Mouse (Mus musculus) kidney, postnatal 25 days (tissue): ENCODE measurements at regions not wholly inside any gene's neighbourhood (a gene's known extent, or its start where the extent isn't known, plus 50 kb on each side); places are given as distances from the start of the nearest gene placed in this dataset.

Source experiments
- DNase-seq, 2 experiments: peaks; one replicate each; pipeline ENCODE4 v3.0.0; 2021; ENCODE audit warnings: mixed read lengths in 2 of 2

DNA sequence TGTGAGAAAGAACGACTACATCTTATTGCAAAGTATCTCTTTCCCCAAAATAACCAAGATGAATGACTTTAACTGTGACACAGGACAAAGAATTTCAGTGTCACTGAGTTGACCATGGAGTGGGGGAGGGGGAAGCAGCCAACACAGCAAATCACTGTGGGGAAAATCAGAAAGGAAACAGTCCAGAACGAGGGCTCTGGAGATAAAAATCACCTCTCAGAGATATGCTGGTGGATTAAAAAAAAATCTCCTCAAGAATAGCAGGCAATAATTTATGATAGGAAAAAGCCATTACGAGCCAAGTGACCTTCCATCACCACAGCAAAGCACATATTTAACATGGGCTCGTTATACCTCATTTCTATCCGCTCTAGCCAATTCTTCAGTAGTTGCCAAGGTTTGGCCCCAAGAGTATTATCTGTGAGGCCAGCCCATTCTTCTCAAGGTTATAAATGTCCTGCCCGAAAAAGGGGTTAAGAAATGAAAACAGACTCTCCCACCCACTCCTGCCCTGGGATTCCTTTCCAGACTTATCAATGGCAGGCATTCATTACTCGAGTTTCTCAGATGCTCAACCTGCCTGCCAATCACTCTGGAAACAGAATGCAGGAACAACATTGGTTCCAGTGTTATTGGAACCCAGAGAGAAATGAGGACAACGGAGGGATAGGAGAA, 181.6 kb upstream of the Clint1 start:
- peak; percentile 41 to 42 for DNase-seq

DNA sequence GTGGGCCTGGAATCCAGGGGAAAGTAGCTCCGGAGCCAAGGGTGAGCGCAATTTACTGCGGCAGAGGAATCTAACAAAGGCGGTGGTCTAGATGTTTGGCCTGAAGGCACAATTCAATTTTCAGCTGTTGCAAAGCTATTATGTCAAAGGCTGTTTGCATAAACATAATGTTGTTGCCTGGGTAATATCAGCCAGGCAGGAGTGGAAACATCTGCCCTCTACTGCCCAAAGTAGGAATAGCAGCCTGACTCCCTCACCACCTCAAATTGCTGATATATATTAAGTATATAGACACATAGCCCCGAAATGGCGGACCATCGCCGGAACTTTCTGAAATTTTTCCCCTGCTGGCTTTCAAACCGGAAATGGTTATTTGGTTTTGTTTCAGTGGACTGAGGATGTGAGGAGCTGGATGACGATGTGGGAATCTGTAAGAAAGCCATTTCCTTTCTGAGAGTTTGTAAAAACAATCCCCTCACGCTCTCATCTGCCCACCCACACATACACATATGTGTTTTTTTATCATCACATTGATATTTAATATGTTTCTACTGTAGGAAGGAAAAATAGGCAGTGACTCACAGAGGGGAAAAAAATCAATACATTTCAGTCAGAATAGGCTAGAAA, 173.1 kb upstream of the Clint1 start:
- peak; percentile 48 to 73 for DNase-seq

DNA sequence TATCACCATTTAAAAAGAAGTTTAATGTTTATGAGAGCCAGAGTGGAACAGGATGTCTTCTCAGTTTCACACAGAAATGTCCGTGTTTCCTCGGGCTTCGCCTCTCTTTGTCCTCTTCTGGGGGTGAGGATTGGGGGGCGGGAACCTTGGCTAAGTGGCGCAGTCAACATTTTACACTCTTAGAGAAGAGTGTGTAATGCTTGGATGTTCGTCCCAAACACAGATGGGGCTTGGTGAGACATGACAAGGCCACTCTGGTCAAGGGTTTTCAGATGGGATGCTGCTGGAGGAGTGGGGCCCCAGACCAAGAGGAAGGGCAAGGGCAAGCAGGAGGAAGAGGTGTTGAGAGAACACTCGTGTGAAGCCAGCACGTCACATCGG, 172.6 kb upstream of the Clint1 start:
- DNase-seq: no peak

DNA sequence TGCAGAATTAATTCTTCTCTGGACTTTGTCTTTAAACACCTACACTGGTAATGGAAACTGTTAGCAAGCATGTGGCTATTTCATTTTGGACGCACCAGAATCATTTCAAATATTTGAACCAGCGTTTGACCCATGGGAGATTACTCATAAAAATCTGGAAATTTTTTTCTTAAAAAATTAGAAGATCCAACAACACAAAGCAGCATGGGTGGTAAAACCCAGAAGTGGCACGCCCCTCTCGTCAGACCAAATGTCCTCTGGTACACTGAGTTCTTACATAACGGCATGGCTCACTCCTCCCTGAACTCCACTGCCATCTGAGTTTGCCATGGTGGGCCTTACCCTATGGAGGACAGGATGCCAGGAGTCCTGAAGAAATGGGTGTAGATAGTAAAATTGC, 166.3 kb upstream of the Clint1 start:
- no peak for DNase-seq

DNA sequence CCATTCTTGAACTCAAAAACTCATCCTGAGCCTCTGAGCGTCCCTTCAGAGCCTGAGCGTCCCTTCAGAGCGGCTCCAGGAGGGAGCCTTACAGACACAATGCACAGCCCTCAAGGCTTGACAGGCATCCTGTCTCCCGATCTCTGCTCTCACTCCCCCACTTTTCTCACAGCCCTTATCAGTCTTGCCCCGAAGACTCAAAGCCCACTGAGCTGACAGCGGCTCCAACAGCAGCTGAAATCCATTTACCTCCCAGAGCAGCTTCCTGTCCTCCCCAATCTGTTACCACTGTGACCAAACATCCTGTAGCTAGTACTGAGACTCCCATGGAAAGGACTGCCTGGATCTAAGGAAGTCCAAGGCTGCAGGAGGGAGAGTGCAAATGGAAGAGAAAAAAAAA, 158.6 kb upstream of the Clint1 start:
- DNase-seq: no peak

DNA sequence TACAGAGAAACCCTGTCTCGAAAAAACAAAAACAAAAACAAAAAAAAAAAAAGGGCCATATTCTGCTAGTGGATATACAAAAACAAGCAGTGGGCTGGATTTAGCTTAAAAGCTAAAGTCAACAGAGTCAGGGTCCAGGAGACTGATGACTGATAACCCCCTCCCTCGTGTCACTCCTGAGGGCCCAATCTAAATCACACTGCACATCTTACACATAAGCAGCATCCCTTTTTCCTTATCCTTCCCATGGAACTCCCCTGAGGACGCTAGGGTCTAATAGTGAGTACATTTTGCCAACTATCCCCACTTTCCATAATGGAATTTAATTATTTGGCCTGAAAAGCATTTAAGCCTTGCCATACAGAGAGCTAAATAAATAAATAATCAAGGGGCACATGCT, 150.3 kb upstream of the Clint1 start:
- DNase-seq: no peak

DNA sequence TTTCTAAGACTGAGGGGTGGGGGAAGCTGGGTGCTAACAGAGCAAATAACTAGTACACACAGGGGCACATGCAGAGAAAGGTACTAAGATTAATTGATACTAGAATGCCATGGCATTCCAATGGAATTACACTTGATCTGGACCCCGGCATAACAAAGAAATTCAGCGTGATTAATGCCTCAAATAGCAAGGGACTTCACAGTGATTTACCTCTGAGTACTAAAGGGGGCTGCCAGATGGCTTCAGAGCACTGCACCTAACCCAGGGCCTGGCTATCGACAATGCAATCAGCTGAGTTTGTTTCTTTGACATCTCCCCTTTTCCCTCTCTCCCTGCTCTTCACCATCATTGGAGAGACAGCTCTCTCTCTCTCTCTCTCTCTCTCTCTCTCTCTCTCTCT, 148.9 kb upstream of the Clint1 start:
- DNase-seq: no peak

DNA sequence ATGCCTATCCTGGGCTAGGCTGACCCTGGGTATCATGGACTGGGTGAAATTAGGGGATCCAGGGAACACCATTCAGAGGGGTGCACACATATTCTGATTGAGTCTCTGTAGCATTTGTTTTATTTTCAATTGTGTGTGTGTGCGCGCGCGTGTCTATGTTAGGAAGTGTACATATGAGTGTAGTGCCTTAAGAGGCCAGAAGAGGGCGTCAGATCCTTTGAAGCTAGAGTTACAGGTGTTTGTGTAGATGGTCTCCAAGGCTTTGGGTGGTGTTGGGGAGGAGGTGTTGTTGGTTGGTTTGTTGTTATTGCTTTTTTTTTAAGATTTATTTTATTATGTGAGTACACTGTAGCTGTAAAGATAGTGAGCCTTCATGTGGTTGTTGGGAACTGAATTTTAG, 147.4 kb upstream of the Clint1 start:
- DNase-seq: no peak

DNA sequence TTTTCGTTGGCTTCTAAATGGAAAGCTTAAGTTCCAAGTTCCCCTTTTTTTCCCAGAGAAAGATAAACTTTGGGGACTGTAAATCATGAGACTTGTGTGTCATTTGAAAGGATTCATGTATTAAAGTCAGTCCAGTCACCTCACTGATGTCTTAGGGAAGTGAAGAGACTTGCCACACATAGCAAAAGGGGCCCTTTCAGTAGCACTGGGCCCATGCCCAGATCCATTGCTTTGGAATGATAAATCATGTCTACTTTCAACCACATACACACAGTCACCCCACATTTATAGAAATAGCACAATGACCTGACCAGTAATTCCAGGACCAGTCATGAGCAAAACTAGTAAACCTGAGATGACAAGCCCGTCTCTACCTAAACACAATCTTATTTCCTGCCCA, 133.2 kb upstream of the Clint1 start:
- no peak for DNase-seq

DNA sequence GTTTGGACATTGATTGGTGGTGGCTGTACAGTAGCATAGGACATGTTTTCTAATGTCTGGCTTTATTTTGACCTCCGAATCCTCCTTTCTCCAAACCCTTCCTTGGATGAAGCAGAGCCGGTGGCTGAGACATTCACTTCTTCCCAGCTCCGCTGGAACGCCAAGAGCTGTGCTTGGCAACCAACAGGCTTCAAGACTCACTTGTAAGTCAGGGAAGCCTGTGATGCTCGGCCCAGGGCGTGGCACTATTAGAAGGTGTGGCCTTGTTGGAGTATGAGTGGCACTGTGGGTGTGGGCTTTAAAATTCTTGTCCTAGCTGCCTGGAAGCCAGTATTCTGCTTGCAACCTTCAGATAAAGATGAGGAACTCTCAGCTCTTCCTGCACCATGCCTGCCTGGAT, 132.0 kb upstream of the Clint1 start:
- no peak for DNase-seq

DNA sequence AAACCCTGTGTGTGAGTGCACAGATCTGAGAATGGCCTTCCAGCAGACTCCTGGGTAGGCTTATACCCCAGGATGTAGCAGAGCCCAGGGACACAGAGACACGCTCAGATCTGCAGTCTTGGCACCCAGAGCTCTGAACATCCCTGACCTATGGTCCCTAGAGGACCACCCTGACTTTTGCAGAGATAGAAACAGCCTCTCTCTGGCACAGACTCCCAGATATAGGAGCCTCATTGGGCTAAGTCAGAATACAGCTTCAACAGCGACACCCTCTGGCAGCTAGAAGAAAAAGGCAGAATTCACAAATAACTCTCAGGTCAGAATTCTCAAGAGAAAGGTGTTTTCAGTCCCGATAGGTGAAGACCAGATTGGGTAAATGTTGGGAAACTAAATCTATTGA, 115.3 kb upstream of the Clint1 start:
- peak in 1 of 2 experiments; percentile 3 for DNase-seq

DNA sequence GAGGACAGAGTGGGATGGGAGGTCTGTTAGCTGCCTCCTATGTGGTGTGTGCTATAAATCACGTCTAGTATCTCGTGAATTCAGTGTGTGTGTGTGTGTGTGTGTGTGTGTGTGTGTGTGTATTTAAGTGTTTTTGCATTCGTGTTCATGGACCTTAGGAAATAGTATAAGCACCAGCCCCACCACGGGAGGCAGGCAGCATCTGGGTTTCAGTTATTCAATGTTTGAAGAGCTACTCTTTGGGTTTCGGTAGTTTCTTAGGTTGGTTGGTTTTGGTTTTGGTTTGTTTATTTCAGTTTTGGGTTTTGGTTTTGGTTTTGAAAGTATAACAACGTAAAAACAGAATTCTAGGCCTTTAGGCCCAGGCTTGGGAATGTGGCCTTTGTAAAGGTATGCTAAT, 113.5 kb upstream of the Clint1 start:
- no peak for DNase-seq

DNA sequence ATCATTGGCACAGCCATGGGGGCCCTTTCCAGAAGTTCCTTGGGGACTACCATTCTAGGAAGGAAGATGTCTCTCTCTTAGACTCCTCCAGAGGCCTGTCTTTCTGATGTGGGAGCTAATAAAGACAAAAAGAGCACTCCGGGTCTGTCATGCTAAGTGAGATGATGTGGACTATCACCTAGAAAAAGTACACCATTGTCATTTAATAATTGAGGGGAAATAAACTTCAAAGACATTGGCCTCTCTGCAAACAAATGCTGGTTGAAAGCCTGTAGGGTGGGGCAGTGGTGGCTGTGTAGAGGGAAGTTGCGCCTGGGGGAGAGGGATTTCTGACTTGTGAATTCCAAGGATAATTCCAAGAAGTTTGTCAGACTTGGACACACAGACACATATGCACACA, 105.9 kb upstream of the Clint1 start:
- no peak for DNase-seq

DNA sequence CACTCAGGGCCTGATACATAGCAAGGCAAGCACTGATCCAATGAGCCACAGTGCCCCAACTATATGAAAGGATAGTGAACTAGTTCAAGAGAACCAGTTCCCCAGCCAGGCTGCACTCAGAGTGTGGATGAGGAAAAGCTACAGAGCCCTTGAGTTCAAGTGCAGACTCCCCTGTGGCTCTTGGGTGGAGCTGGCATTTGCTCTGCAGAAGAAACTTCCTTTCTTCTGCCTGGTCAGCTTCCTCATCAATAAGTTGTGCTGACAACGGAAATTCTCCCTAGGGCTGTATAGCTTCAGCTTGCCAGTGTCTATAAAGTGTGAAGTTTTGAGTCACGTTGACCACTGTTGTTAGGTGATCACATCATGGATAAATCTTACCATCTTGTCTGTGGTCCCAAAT, 101.6 kb upstream of the Clint1 start:
- DNase-seq: no peak

DNA sequence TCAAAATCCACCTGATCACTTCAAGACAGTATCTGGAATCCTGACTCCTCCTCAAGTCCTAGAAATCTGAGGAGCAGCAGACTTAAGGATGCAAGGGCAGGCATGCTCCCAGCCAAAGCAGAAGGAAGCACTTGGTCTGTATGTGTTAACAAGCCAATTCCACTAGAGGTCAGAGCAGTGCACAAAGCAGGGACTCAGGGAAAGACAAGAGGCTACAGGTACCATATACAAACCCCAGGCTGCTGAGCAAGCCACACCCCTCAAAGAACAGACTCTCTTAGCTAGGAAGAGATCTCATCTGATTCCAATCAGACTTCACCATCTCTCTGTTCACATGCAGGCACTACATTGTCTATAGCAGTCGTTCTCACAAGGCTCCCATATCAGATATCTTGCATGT, 99.6 kb upstream of the Clint1 start:
- peak; percentile 42 to 53 for DNase-seq

DNA sequence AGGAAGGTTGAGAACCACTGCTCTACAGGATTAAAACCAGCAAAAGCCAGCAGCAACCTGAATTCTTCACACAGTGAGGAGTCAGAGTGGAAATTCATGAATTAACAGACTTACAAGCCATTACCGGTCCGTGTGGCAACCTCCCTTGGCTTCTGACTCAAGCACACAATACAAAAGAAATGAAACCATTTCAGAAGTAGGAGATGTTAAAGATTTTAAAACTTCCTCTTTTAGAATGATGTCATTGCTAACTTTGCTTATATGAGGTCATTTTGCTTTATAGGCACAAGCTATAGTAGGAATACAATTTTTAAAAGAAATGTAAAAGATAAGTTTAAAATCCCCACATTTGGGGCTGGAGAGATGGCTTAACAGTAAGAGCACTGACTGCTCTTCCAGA, 99.1 kb upstream of the Clint1 start:
- no peak for DNase-seq

DNA sequence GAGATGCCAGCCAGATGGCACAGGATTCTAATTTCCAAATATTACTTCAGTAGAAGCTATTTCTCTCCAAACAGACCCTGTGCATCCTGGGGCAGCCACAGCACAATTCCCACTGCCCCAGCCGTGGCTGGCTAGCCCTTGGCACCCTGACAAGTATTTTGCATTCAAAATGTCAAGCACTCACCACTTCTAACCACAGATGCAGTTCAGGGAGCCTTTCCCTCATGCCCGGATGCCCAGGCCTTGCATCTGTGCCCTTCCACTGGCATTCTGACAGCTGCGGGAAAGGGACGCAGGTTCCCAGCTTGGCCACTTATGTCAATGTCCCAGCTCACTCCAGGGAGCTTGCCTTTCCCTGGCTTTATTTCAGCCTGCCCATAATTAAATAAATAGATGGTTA, 84.8 kb upstream of the Clint1 start:
- peak in 1 of 2 experiments; percentile 16 for DNase-seq

DNA sequence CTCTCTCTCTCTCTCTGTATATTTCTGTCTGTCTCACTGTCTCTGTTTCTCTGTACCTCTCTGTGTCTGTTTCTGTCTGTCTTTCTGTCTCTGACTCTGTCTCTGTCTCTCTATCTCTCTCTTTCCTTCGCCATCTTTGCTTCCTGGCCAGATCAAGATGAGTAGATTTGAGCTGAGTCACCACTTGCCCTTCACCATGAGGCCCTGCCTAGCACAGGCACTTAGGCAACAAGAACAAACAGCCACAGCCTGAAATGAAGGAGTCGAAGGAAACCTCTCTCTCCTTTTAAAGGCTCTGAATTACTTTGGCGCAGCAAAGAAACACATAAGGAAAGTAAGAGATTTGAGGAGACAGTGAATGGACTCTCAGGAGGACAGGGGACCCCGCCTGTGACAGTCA, 69.4 kb upstream of the Clint1 start:
- DNase-seq: no peak

DNA sequence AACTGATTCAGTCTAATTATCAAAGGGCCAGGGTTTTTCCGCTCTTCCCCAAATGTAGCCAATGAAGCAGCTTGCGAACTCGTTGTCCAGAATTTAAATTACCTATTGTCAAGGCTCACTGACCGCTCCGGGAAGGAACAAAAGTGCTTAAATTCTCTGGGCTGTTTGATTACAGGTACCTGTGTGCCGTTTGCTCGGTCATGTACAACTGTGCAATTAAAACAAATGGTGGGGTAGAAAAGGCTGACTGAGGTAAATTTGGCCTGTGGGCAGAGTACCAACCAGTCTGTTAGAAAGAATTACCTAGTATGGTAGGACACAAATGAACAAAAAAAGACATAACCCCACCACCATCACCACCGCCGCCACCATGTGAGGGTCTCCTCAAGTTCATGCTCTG, 66.0 kb upstream of the Clint1 start:
- no peak for DNase-seq

DNA sequence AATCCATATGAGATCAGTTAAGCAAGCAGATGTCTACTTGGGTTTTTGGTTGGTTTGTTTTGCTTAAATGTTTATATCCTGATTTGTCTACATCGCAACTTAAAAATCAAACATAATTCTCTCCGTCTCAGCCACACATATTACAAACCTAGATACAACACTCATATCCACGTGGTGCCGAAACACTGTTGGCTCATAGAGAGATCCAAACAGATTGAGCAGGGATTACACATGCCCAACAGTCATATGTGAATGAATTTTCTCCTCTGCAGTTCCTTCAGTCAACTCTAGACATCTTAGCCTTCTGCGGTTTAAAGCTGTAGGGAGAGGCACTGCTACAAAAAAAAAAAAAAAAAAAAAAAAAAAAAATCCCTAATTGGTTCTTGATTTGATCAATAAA, 64.4 kb upstream of the Clint1 start:
- no peak for DNase-seq

DNA sequence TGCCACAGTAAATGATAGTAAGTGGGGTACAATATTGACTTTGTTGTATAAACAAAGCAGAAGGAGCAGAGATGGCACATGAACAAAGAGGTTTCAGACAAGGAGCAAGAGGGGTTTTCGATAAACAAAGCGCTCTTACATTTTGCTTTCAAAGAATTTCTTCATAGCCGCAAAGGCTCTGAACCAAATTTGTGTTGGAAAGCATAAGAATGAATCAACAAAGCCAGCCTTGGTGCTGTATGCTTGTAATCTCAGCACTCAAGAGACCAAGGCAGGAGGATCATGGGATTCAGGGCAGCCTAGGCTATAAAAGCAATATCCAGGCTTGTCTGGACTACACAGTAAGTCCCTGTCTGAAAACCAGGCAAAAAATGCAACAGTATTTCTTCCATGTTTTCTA, 62.0 kb upstream of the Clint1 start:
- no peak for DNase-seq

DNA sequence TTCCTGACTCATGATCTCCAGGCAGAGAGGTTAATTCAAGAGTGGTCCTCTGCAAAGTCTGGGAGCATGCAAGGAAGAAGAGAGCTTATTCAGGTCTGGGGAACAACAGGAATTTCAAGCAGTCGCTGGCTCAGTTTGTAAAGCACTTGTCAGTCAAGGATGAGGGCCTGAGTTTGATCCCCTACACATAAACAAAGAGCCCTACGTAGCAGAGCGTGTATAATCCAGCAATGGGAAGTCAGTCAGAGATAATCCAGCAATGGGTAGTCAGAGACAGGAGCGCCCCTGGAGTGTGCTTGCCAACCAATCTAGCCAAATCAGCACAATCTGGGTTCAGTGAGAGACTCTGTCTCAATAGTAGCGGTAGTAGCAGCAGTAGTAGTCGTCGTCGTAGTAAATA, 61.3 kb upstream of the Clint1 start:
- DNase-seq: no peak

DNA sequence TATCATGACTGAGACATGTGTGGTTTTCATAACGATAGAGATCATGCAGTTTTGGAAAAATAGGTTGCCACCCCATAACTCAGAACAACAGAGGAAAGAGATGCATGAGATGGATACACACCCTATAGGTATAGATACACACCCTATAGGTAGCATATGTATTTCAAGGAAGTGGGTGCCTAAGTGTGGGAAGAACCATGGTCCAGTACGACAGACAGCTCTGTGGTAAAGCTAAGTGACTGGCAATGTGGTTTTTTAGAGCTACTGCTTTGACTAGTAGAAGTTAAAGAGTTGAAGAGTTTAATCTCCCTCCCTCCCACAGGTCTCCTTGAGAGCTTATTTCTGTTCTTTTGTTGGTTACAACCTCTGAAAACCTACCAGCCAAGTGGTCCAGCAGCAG, 60.2 kb upstream of the Clint1 start:
- no peak for DNase-seq

DNA sequence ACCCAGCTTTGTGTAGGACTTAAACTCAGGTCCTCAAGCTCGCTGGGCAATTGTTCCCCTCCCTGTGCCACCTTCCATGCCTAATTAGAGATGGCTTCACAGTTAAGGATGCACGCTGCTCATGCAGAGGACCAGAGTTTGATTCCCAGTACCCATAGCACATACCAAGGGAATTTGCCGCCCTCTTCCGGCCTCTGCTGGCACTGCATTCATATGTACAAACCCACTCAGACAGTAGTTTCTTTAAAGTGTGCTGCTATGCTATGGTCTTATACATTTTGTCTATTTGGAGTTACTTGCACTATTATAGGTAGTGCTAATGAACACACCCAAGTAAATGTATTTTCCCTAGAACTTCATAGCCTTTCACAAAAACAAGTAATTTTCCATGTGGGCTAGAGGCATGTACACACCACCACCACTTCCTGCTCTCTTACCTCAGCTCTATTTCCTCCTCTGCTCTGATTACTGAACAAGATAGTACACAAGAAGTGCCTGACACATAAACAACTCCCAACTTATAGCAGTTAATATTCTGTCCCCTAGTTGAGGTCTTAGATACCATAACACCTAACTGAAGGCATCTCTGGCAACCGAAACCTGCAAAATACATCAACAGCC, 57.4 kb upstream of the Clint1 start:
- DNase-seq: no peak

DNA sequence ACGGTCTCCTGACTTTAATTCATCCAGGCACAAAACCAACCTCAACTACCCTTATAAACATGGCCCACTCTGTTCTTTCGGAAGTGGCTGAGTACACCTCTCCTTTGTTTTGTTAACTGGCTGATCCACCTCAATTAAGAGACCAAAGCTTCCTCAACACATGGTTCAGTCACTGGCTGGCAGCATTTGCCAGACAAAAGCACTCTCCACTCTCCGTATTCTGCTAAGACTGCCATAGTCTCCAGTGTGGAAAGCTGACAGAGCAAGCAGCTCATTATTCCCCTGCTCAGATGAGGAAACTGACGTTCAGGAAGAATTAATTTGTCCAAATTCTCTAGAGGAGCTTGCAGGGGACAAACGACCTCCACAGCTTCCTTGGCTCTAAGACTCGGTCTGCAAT, 56.5 kb upstream of the Clint1 start:
- no peak for DNase-seq
